Comparison of ENCODE assay signal across 9 mouse cellular contexts in genomic region chr5:100632540-100633129, GRCm38 (mm10). TPM values are rescaled to one million over a fixed set of nuclear protein-coding genes. Genes with fewer than 3 reads are reported as not detected.
DNase-seq lines count a peak whose midpoint lies in the region; ATAC-seq and TF ChIP-seq lines count a peak whose summit lies in the region.
"Had no signal": no experiment of that assay in that cellular context is flagged by ENCODE, and none has a peak within 500 bp of the region (broad histone marks: within the 10 kb centered on the region; RNA-seq: fewer than 3 reads in every experiment).

No protein-coding gene starts in this region.

- no peak for TF ChIP-seq CTCF in gastrocnemius, adult 2 months (IDR thresholded peaks at IDR 0.05)

- H3K9me3 ChIP-seq in forebrain, embryonic 11.5 days (ENCODE audit: control insufficient read depth, low read length) = no peaks in the 10 kb centered on the region

- H3K4me2 ChIP-seq in forebrain, embryonic 11.5 days (ENCODE audit: low read depth, low read length, severe bottlenecking) = no peak overlapping the region

- H3K36me3 ChIP-seq in forebrain, embryonic 11.5 days (ENCODE audit: control insufficient read depth, insufficient read depth, low read length) = no peaks in the 10 kb centered on the region

- intact Hi-C loops in gastrocnemius, adult 2 months (cut with DNase I) = no loop called here
- intact Hi-C loops in gastrocnemius, postnatal 14 days (cut with DNase I; ENCODE audit: low total_unique reads) = no loop called here

- no peaks in the 10 kb centered on the region for H3K4me1 ChIP-seq in forebrain, embryonic 11.5 days (replicated peaks; ENCODE audit: control insufficient read depth, insufficient read depth, low read length)

- no peak overlapping the region for H3K4me3 ChIP-seq in gastrocnemius, adult 2 months
- H3K4me3 ChIP-seq in forebrain, embryonic 11.5 days (ENCODE audit: low read depth, low read length) = no peak overlapping the region

- 85% methylated on average over 8 of the region's 8 CpGs for WGBS in forebrain, embryonic 11.5 days

- peak; percentile 53 for DNase-seq in gastrocnemius, adult 2 months
- DNase-seq in gastrocnemius, postnatal 14 days = no peak
- DNase-seq in urinary bladder, postnatal 36 days (ENCODE audit: low spot score in 2 of 2) = peak; percentile 15 to 66
- no peak for DNase-seq in urinary bladder, postnatal 4 days (ENCODE audit: low spot score in 2 of 2)
- DNase-seq in kidney, postnatal 10 days = peak; percentile 41
- no peak for DNase-seq in forebrain, embryonic 11.5 days (ENCODE audit: low spot score)
- no peak for DNase-seq in retina, embryonic 14.5 days (ENCODE audit: low spot score)
- no peak for DNase-seq in spleen, postnatal 10 days (ENCODE audit: low spot score in 2 of 2)
- DNase-seq: layer of hippocampus, postnatal 36 days had no signal

- no peak for ATAC-seq in forebrain, embryonic 11.5 days (replicated peaks; ENCODE audit: low FRiP score)

- no peak overlapping the region for H3K9ac ChIP-seq in forebrain, embryonic 11.5 days (ENCODE audit: low read length)

- H3K27me3 ChIP-seq in forebrain, embryonic 11.5 days (ENCODE audit: control insufficient read depth, insufficient read depth, low read length) = no peaks in the 10 kb centered on the region

- H3K27ac ChIP-seq in gastrocnemius, adult 2 months = peak overlapping the region; percentile 16; the same call in 1 of the 2 replicates
- H3K27ac ChIP-seq in forebrain, embryonic 11.5 days (ENCODE audit: low read depth, low read length) = no peak overlapping the region

RNA-seq across cellular contexts. Expression of gene Coq2, which starts 42.3 kb away (rescaled TPM):
- 10 to 100 TPM; 72.2 to 74.6 TPM for total RNA-seq in gastrocnemius, adult 2 months (2021)
- total RNA-seq in gastrocnemius, postnatal 14 days (2021) = 10 to 100 TPM; 39.8 to 41.0 TPM
- polyA plus RNA-seq in forebrain, embryonic 11.5 days (2014; fragmentation: Nextera tagmentation; extraction: Ambion mirVana) = 50.8 and 64.5 TPM in 2 replicates

Comparison
In these comparisons a context has a peak if more than half of its experiments do, and no peak if none do; other contexts are left out.
1. DNase-seq: peak in gastrocnemius, adult 2 months (single experiment), urinary bladder, postnatal 36 days (2 of 2) and kidney, postnatal 10 days (single experiment); none in gastrocnemius, postnatal 14 days (single experiment), urinary bladder, postnatal 4 days (0 of 2), forebrain, embryonic 11.5 days (single experiment), retina, embryonic 14.5 days (single experiment) and spleen, postnatal 10 days (0 of 2).